Mouse (Mus musculus): Measurements from ENCODE around the gene Slc29a3.

The Slc29a3 gene

GRCm38 (mm10) chr10:60670166-60670565, 82.4 kb downstream of the Slc29a3 start:
- no peak for DNase-seq (ENCODE audit: low read depth, low spot score)

- DNase-seq (ENCODE audit: low read depth, low spot score) = no peak
Observed at GRCm38 (mm10) chr10:60668591-60668990, 84.0 kb downstream of the Slc29a3 start.

All from retina, postnatal 7 days (tissue).